Mouse (Mus musculus): ENCODE data around the gene Slc12a7. TPM values are rescaled to one million over a fixed set of nuclear protein-coding genes. Genes with fewer than 3 reads are reported as not detected.

Slc12a7 gene
- 47.8 and 52.5 TPM in 2 replicates for polyA plus RNA-seq (2016; fragmentation: Nextera tagmentation; extraction: Ambion mirVana)

- peak; percentile 60 for DNase-seq (ENCODE audit: low spot score)
- Histone ChIP-seq H3K27me3 (ENCODE audit: low read depth, poor library complexity, severe bottlenecking) (peaks cover 53% of the 10 kb centered on the region), H3K4me1 (peaks cover 18% of the 10 kb centered on the region), H3K36me3 (no peaks in the 10 kb centered on the region), H3K27ac (replicated peaks) (peak within 1 kb of the TSS; percentile 68), H3K4me3 (peak within 1 kb of the TSS; percentile 60), H3K9me3 (replicated peaks) (no peaks in the 10 kb centered on the region)
- 4% methylated on average over 47 of the region's 48 CpGs for WGBS
Observed at GRCm38 (mm10) chr13:73732742-73733700, at the start of gene Slc12a7. Gene Slc12a7, plus strand, starts transcription at chr13:73733094.

- Histone ChIP-seq H3K27me3 (ENCODE audit: low read depth, poor library complexity, severe bottlenecking) (no peaks in the 10 kb centered on the region), H3K36me3 (no peaks in the 10 kb centered on the region), H3K4me3 (no peak overlapping the region), H3K4me1 (no peaks in the 10 kb centered on the region), H3K9me3 (replicated peaks) (no peaks in the 10 kb centered on the region), H3K27ac (replicated peaks) (no peak overlapping the region)
- DNase-seq (ENCODE audit: low spot score): no peak
- WGBS: 93% methylated on average over 11 of the region's 11 CpGs
Observed at GRCm38 (mm10) chr13:73683682-73684081, 49.2 kb upstream of the Slc12a7 start.

GRCm38 (mm10) chr13:73684412-73684811, 48.5 kb upstream of the Slc12a7 start:
- no peaks in the 10 kb centered on the region for H3K9me3 ChIP-seq (replicated peaks)
- H3K36me3 ChIP-seq: no peaks in the 10 kb centered on the region
- no peaks in the 10 kb centered on the region for H3K27me3 ChIP-seq (ENCODE audit: low read depth, poor library complexity, severe bottlenecking)
- no peaks in the 10 kb centered on the region for H3K4me1 ChIP-seq
- no peak for DNase-seq (ENCODE audit: low spot score)
- 85% methylated on average over 1 of the region's 1 CpGs for WGBS
- no peak overlapping the region for H3K27ac ChIP-seq (replicated peaks)
- H3K4me3 ChIP-seq: no peak overlapping the region

- Histone ChIP-seq H3K4me3 (no peak overlapping the region), H3K36me3 (no peaks in the 10 kb centered on the region), H3K4me1 (no peaks in the 10 kb centered on the region), H3K27ac (replicated peaks) (no peak overlapping the region), H3K9me3 (replicated peaks) (no peaks in the 10 kb centered on the region), H3K27me3 (ENCODE audit: low read depth, poor library complexity, severe bottlenecking) (no peaks in the 10 kb centered on the region)
- no peak for DNase-seq (ENCODE audit: low spot score)
- WGBS: 90% methylated on average over 6 of the region's 6 CpGs
Observed at GRCm38 (mm10) chr13:73685502-73685901, 47.4 kb upstream of the Slc12a7 start.

GRCm38 (mm10) chr13:73687601-73688000, 45.3 kb upstream of the Slc12a7 start:
- Histone ChIP-seq H3K27ac (replicated peaks) (no peak overlapping the region), H3K4me3 (no peak overlapping the region), H3K4me1 (0 out of 2 replicates have a peak, but pooled peaks cover 5% of the 10 kb centered on the region), H3K27me3 (ENCODE audit: low read depth, poor library complexity, severe bottlenecking) (no peaks in the 10 kb centered on the region), H3K9me3 (replicated peaks) (no peaks in the 10 kb centered on the region), H3K36me3 (no peaks in the 10 kb centered on the region)
- DNase-seq (ENCODE audit: low spot score): no peak
- 70% methylated on average over 3 of the region's 3 CpGs for WGBS

- H3K27me3 ChIP-seq (ENCODE audit: low read depth, poor library complexity, severe bottlenecking): no peaks in the 10 kb centered on the region
- H3K4me1 ChIP-seq: 0 out of 2 replicates have a peak, but pooled peaks cover 6% of the 10 kb centered on the region
- H3K9me3 ChIP-seq (replicated peaks): no peaks in the 10 kb centered on the region
- DNase-seq (ENCODE audit: low spot score): no peak
- H3K27ac ChIP-seq (replicated peaks): no peak overlapping the region
- H3K36me3 ChIP-seq: no peaks in the 10 kb centered on the region
- H3K4me3 ChIP-seq: no peak overlapping the region
- WGBS: 83% methylated on average over 4 of the region's 4 CpGs
Observed at GRCm38 (mm10) chr13:73688934-73689333, 44.0 kb upstream of the Slc12a7 start.

- H3K4me3 ChIP-seq: 0 out of 2 replicates have a peak overlapping the region, but pooled peaks have one; percentile 1
- 0 out of 2 replicates have a peak, but pooled peaks cover 6% of the 10 kb centered on the region for H3K4me1 ChIP-seq
- H3K9me3 ChIP-seq (replicated peaks): no peaks in the 10 kb centered on the region
- no peaks in the 10 kb centered on the region for H3K27me3 ChIP-seq (ENCODE audit: low read depth, poor library complexity, severe bottlenecking)
- DNase-seq (ENCODE audit: low spot score): peak; percentile 75
- H3K36me3 ChIP-seq: no peaks in the 10 kb centered on the region
- 26% methylated on average over 10 of the region's 10 CpGs for WGBS
- H3K27ac ChIP-seq (replicated peaks): no peak overlapping the region
Observed at GRCm38 (mm10) chr13:73692249-73692868, 40.5 kb upstream of the Slc12a7 start.

- Histone ChIP-seq H3K9me3 (replicated peaks) (no peaks in the 10 kb centered on the region), H3K27me3 (ENCODE audit: low read depth, poor library complexity, severe bottlenecking) (no peaks in the 10 kb centered on the region), H3K4me1 (0 out of 2 replicates have a peak, but pooled peaks cover 6% of the 10 kb centered on the region), H3K36me3 (no peaks in the 10 kb centered on the region), H3K4me3 (no peak overlapping the region), H3K27ac (replicated peaks) (no peak overlapping the region)
- 76% methylated on average over 2 of the region's 2 CpGs for WGBS
- DNase-seq (ENCODE audit: low spot score): no peak
Observed at GRCm38 (mm10) chr13:73693333-73693732, 39.6 kb upstream of the Slc12a7 start.

- H3K4me3 ChIP-seq: no peak overlapping the region
- no peak for DNase-seq (ENCODE audit: low spot score)
- no peaks in the 10 kb centered on the region for H3K9me3 ChIP-seq (replicated peaks)
- WGBS: 100% methylated on average over 1 of the region's 1 CpGs
- H3K4me1 ChIP-seq: 0 out of 2 replicates have a peak, but pooled peaks cover 6% of the 10 kb centered on the region
- H3K27ac ChIP-seq (replicated peaks): no peak overlapping the region
- H3K36me3 ChIP-seq: no peaks in the 10 kb centered on the region
- no peaks in the 10 kb centered on the region for H3K27me3 ChIP-seq (ENCODE audit: low read depth, poor library complexity, severe bottlenecking)
Observed at GRCm38 (mm10) chr13:73694972-73695371, 37.9 kb upstream of the Slc12a7 start.

- no peak for DNase-seq (ENCODE audit: low spot score)
- Histone ChIP-seq H3K27ac (replicated peaks) (no peak overlapping the region), H3K9me3 (replicated peaks) (no peaks in the 10 kb centered on the region), H3K4me3 (no peak overlapping the region), H3K27me3 (ENCODE audit: low read depth, poor library complexity, severe bottlenecking) (no peaks in the 10 kb centered on the region), H3K4me1 (0 out of 2 replicates have a peak, but pooled peaks cover 6% of the 10 kb centered on the region), H3K36me3 (no peaks in the 10 kb centered on the region)
- WGBS: 76% methylated on average over 3 of the region's 3 CpGs
Observed at GRCm38 (mm10) chr13:73696529-73696928, 36.4 kb upstream of the Slc12a7 start.

GRCm38 (mm10) chr13:73699714-73700113, 33.2 kb upstream of the Slc12a7 start:
- WGBS: 96% methylated on average over 6 of the region's 6 CpGs
- no peak for DNase-seq (ENCODE audit: low spot score)
- H3K4me3 ChIP-seq: no peak overlapping the region
- no peaks in the 10 kb centered on the region for H3K36me3 ChIP-seq
- no peaks in the 10 kb centered on the region for H3K9me3 ChIP-seq (replicated peaks)
- no peak overlapping the region for H3K27ac ChIP-seq (replicated peaks)
- H3K4me1 ChIP-seq: no peaks in the 10 kb centered on the region
- H3K27me3 ChIP-seq (ENCODE audit: low read depth, poor library complexity, severe bottlenecking): no peaks in the 10 kb centered on the region

- no peaks in the 10 kb centered on the region for H3K9me3 ChIP-seq (replicated peaks)
- no peaks in the 10 kb centered on the region for H3K27me3 ChIP-seq (ENCODE audit: low read depth, poor library complexity, severe bottlenecking)
- WGBS: 89% methylated on average over 12 of the region's 12 CpGs
- H3K36me3 ChIP-seq: no peaks in the 10 kb centered on the region
- no peak for DNase-seq (ENCODE audit: low spot score)
- H3K4me3 ChIP-seq: no peak overlapping the region
- H3K27ac ChIP-seq (replicated peaks): no peak overlapping the region
- no peaks in the 10 kb centered on the region for H3K4me1 ChIP-seq
Observed at GRCm38 (mm10) chr13:73700554-73700953, 32.3 kb upstream of the Slc12a7 start.

All from midbrain, embryonic 10.5 days (tissue).